Mouse (Mus musculus) kidney, postnatal 10 days (tissue): Measurements from ENCODE around the gene Sh3gl2.

ENCODE experiments used
- DNase-seq: peaks from one replicate; pipeline ENCODE4 v3.0.0; 2021; ENCODE audit warnings: mixed read lengths

Sh3gl2 gene

GRCm38 (mm10) chr4:85420429-85420828, 215.5 kb downstream of the Sh3gl2 start:
- no peak for DNase-seq

GRCm38 (mm10) chr4:85426211-85426610, 221.3 kb downstream of the Sh3gl2 start:
- DNase-seq, result no peak

GRCm38 (mm10) chr4:85432786-85433185, 227.9 kb downstream of the Sh3gl2 start:
- no peak for DNase-seq

- DNase-seq, result no peak
These were observed 229.8 kb downstream of the Sh3gl2 start for GRCm38 (mm10) chr4:85434734-85435133.

GRCm38 (mm10) chr4:85438813-85439212, 233.9 kb downstream of the Sh3gl2 start:
- no peak for DNase-seq

- no peak for DNase-seq
These were observed 278.7 kb downstream of the Sh3gl2 start for GRCm38 (mm10) chr4:85483586-85483985.

- DNase-seq, result no peak
These were observed 281.5 kb downstream of the Sh3gl2 start for GRCm38 (mm10) chr4:85486316-85486946.

- DNase-seq, result no peak
These were observed 300.8 kb downstream of the Sh3gl2 start for GRCm38 (mm10) chr4:85505718-85506117.

- DNase-seq, result no peak
These were observed 302.1 kb downstream of the Sh3gl2 start for GRCm38 (mm10) chr4:85506976-85507375.

- no peak for DNase-seq
These were observed 302.6 kb downstream of the Sh3gl2 start for GRCm38 (mm10) chr4:85507491-85507890.

GRCm38 (mm10) chr4:85513288-85513687, 308.4 kb downstream of the Sh3gl2 start:
- peak; percentile 29 for DNase-seq

- peak; percentile 8 for DNase-seq
These were observed 308.9 kb downstream of the Sh3gl2 start, which contains the start of gene Adamtsl1 for GRCm38 (mm10) chr4:85513792-85514191. Gene Adamtsl1 (plus strand): TSS chr4:85514172.

GRCm38 (mm10) chr4:85514205-85514681, 309.3 kb downstream of the Sh3gl2 start:
- DNase-seq, result peak; percentile 72

GRCm38 (mm10) chr4:85526966-85527566, 322.1 kb downstream of the Sh3gl2 start:
- no peak for DNase-seq

GRCm38 (mm10) chr4:85529852-85530251, 324.9 kb downstream of the Sh3gl2 start:
- no peak for DNase-seq

GRCm38 (mm10) chr4:85539677-85540076, 334.8 kb downstream of the Sh3gl2 start:
- no peak for DNase-seq

- no peak for DNase-seq
These were observed 338.3 kb downstream of the Sh3gl2 start for GRCm38 (mm10) chr4:85543221-85543620.

GRCm38 (mm10) chr4:85554696-85555095, 349.8 kb downstream of the Sh3gl2 start:
- no peak for DNase-seq

GRCm38 (mm10) chr4:85559753-85560152, 354.8 kb downstream of the Sh3gl2 start:
- no peak for DNase-seq

- no peak for DNase-seq
These were observed 380.5 kb downstream of the Sh3gl2 start for GRCm38 (mm10) chr4:85585426-85585825.

- DNase-seq, result no peak
These were observed 384.0 kb downstream of the Sh3gl2 start for GRCm38 (mm10) chr4:85588928-85589327.

GRCm38 (mm10) chr4:85591037-85591436, 386.1 kb downstream of the Sh3gl2 start:
- DNase-seq, result no peak

- no peak for DNase-seq
These were observed 389.2 kb downstream of the Sh3gl2 start for GRCm38 (mm10) chr4:85594159-85594558.

GRCm38 (mm10) chr4:85613331-85613730, 408.4 kb downstream of the Sh3gl2 start:
- DNase-seq, result no peak

GRCm38 (mm10) chr4:85618746-85619145, 413.8 kb downstream of the Sh3gl2 start:
- no peak for DNase-seq
